Mouse (Mus musculus): ENCODE results near the gene Rfng. TPM values are rescaled to one million over a fixed set of nuclear protein-coding genes. Genes with fewer than 3 reads are reported as not detected.
"Not testable (repeated sequence)": the region's sequence is repeated elsewhere in the genome, so short reads cannot be mapped to it uniquely, and the experiment has no call there.

Gene Rfng
- polyA plus RNA-seq (2014; fragmentation: Nextera tagmentation; extraction: Ambion mirVana) = 86.1 and 87.0 TPM in 2 replicates

GRCm38 (mm10) chr11:120784064-120784791 is at the start of gene Rfng, which contains the start of gene Gps1:
Gene Rfng (minus strand): TSS chr11:120784207.
Gene Gps1 (plus strand): TSS chr11:120784272.
- ATAC-seq (ENCODE audit: low FRiP score) = peak; percentile 85
- peak within 1 kb of the TSS; percentile 84 for H3K27ac ChIP-seq
- peak within 1 kb of the TSS; percentile 98 for H3K9ac ChIP-seq
- peaks cover 67% of the 10 kb centered on the region for H3K36me3 ChIP-seq (replicated peaks; ENCODE audit: control insufficient read depth, insufficient read depth)
- WGBS = under 1% methylated on average over 93 of the region's 107 CpGs
- peak; percentile 83 for DNase-seq (ENCODE audit: low spot score)
- H3K4me2 ChIP-seq (replicated peaks) = peak within 1 kb of the TSS; percentile 94
- peak within 1 kb of the TSS; percentile 99 for H3K4me3 ChIP-seq (replicated peaks; ENCODE audit: low read length)
- peaks cover 16% of the 10 kb centered on the region for H3K4me1 ChIP-seq (replicated peaks; ENCODE audit: control insufficient read depth, insufficient read depth, low read length)
- H3K27me3 ChIP-seq (ENCODE audit: control insufficient read depth, insufficient read depth, low read length) = no peaks in the 10 kb centered on the region
- no peaks in the 10 kb centered on the region for H3K9me3 ChIP-seq (ENCODE audit: control insufficient read depth, low read length)

- 93% methylated on average over 5 of the region's 5 CpGs for WGBS
Observed at GRCm38 (mm10) chr11:120832962-120833361, 49.0 kb upstream of the Rfng start.

GRCm38 (mm10) chr11:120831659-120832440 is 47.8 kb upstream of the Rfng start:
- Histone ChIP-seq H3K36me3 (replicated peaks; ENCODE audit: control insufficient read depth, insufficient read depth) (no peaks in the 10 kb centered on the region), H3K4me2 (replicated peaks) (no peak overlapping the region), H3K27me3 (ENCODE audit: control insufficient read depth, insufficient read depth, low read length) (no peaks in the 10 kb centered on the region), H3K9me3 (ENCODE audit: control insufficient read depth, low read length) (no peaks in the 10 kb centered on the region), H3K27ac (no peak overlapping the region), H3K4me1 (replicated peaks; ENCODE audit: control insufficient read depth, insufficient read depth, low read length) (no peaks in the 10 kb centered on the region), H3K4me3 (replicated peaks; ENCODE audit: low read length) (no peak overlapping the region), H3K9ac (no peak overlapping the region)
- no peak for DNase-seq (ENCODE audit: low spot score)
- 87% methylated on average over 3 of the region's 3 CpGs for WGBS
- no peak for ATAC-seq (ENCODE audit: low FRiP score)

More at GRCm38 (mm10) chr11:120832962-120833361, 49.0 kb upstream of the Rfng start:
- H3K27me3 ChIP-seq (ENCODE audit: control insufficient read depth, insufficient read depth, low read length); H3K4me2 ChIP-seq (replicated peaks); H3K9ac ChIP-seq; H3K9me3 ChIP-seq (ENCODE audit: control insufficient read depth, low read length); H3K36me3 ChIP-seq (replicated peaks; ENCODE audit: control insufficient read depth, insufficient read depth); H3K4me3 ChIP-seq (replicated peaks; ENCODE audit: low read length); ATAC-seq (ENCODE audit: low FRiP score); DNase-seq (ENCODE audit: low spot score); H3K4me1 ChIP-seq (replicated peaks; ENCODE audit: control insufficient read depth, insufficient read depth, low read length): not testable (repeated sequence)
- peak overlapping the region; percentile 58; the same call in 1 of the 2 replicates for H3K27ac ChIP-seq

GRCm38 (mm10) chr11:120830686-120831085 is 46.7 kb upstream of the Rfng start:
- Histone ChIP-seq H3K27ac (no peak overlapping the region), H3K36me3 (replicated peaks; ENCODE audit: control insufficient read depth, insufficient read depth) (no peaks in the 10 kb centered on the region), H3K27me3 (ENCODE audit: control insufficient read depth, insufficient read depth, low read length) (no peaks in the 10 kb centered on the region), H3K4me2 (replicated peaks) (no peak overlapping the region), H3K4me3 (replicated peaks; ENCODE audit: low read length) (no peak overlapping the region), H3K4me1 (replicated peaks; ENCODE audit: control insufficient read depth, insufficient read depth, low read length) (peaks cover 3% of the 10 kb centered on the region), H3K9ac (no peak overlapping the region), H3K9me3 (ENCODE audit: control insufficient read depth, low read length) (no peaks in the 10 kb centered on the region)
- WGBS = 81% methylated on average over 12 of the region's 12 CpGs
- DNase-seq (ENCODE audit: low spot score) (no peak), ATAC-seq (ENCODE audit: low FRiP score) (no peak)

GRCm38 (mm10) chr11:120829757-120830532 is 45.9 kb upstream of the Rfng start:
- Histone ChIP-seq H3K36me3 (replicated peaks; ENCODE audit: control insufficient read depth, insufficient read depth) (no peaks in the 10 kb centered on the region), H3K4me2 (replicated peaks) (no peak overlapping the region), H3K27me3 (ENCODE audit: control insufficient read depth, insufficient read depth, low read length) (no peaks in the 10 kb centered on the region), H3K4me1 (replicated peaks; ENCODE audit: control insufficient read depth, insufficient read depth, low read length) (peaks cover 11% of the 10 kb centered on the region), H3K27ac (no peak overlapping the region), H3K9ac (no peak overlapping the region), H3K9me3 (ENCODE audit: control insufficient read depth, low read length) (no peaks in the 10 kb centered on the region), H3K4me3 (replicated peaks; ENCODE audit: low read length) (no peak overlapping the region)
- DNase-seq (ENCODE audit: low spot score) (no peak), ATAC-seq (ENCODE audit: low FRiP score) (no peak)
- WGBS = 90% methylated on average over 10 of the region's 10 CpGs

- ATAC-seq (ENCODE audit: low FRiP score) = no peak
- no peak overlapping the region for H3K9ac ChIP-seq
- H3K4me3 ChIP-seq (replicated peaks; ENCODE audit: low read length) = no peak overlapping the region
- WGBS = 77% methylated on average over 4 of the region's 4 CpGs
- DNase-seq (ENCODE audit: low spot score) = no peak
- no peak overlapping the region for H3K27ac ChIP-seq
- no peaks in the 10 kb centered on the region for H3K36me3 ChIP-seq (replicated peaks; ENCODE audit: control insufficient read depth, insufficient read depth)
- no peaks in the 10 kb centered on the region for H3K9me3 ChIP-seq (ENCODE audit: control insufficient read depth, low read length)
- H3K27me3 ChIP-seq (ENCODE audit: control insufficient read depth, insufficient read depth, low read length) = no peaks in the 10 kb centered on the region
- H3K4me2 ChIP-seq (replicated peaks) = no peak overlapping the region
- peaks cover 11% of the 10 kb centered on the region for H3K4me1 ChIP-seq (replicated peaks; ENCODE audit: control insufficient read depth, insufficient read depth, low read length)
Observed at GRCm38 (mm10) chr11:120828416-120828815, 44.4 kb upstream of the Rfng start.

GRCm38 (mm10) chr11:120826016-120826953 is 42.3 kb upstream of the Rfng start:
- DNase-seq (ENCODE audit: low spot score) (no peak), ATAC-seq (ENCODE audit: low FRiP score) (no peak)
- H3K4me3 ChIP-seq (replicated peaks; ENCODE audit: low read length) = no peak overlapping the region
- H3K27ac ChIP-seq = peak overlapping the region; percentile 98
- 77% methylated on average over 8 of the region's 8 CpGs for WGBS
- peak overlapping the region; percentile 93; the same call in 1 of the 2 replicates for H3K9ac ChIP-seq
- no peaks in the 10 kb centered on the region for H3K9me3 ChIP-seq (ENCODE audit: control insufficient read depth, low read length)
- no peaks in the 10 kb centered on the region for H3K27me3 ChIP-seq (ENCODE audit: control insufficient read depth, insufficient read depth, low read length)
- peaks cover 29% of the 10 kb centered on the region for H3K4me1 ChIP-seq (replicated peaks; ENCODE audit: control insufficient read depth, insufficient read depth, low read length)
- H3K36me3 ChIP-seq (replicated peaks; ENCODE audit: control insufficient read depth, insufficient read depth) = peaks cover 14% of the 10 kb centered on the region
- H3K4me2 ChIP-seq (replicated peaks) = no peak overlapping the region

- WGBS = 44% methylated on average over 4 of the region's 4 CpGs
- H3K4me3 ChIP-seq (replicated peaks; ENCODE audit: low read length) = peak overlapping the region; percentile 82
- H3K36me3 ChIP-seq (replicated peaks; ENCODE audit: control insufficient read depth, insufficient read depth) = peaks cover 23% of the 10 kb centered on the region
- peaks cover 35% of the 10 kb centered on the region for H3K4me1 ChIP-seq (replicated peaks; ENCODE audit: control insufficient read depth, insufficient read depth, low read length)
- no peak for ATAC-seq (ENCODE audit: low FRiP score)
- H3K27ac ChIP-seq = peak overlapping the region; percentile 98
- peak overlapping the region; percentile 95 for H3K4me2 ChIP-seq (replicated peaks)
- H3K9me3 ChIP-seq (ENCODE audit: control insufficient read depth, low read length) = no peaks in the 10 kb centered on the region
- H3K9ac ChIP-seq = peak overlapping the region; percentile 93
- H3K27me3 ChIP-seq (ENCODE audit: control insufficient read depth, insufficient read depth, low read length) = no peaks in the 10 kb centered on the region
- DNase-seq (ENCODE audit: low spot score) = no peak
Observed at GRCm38 (mm10) chr11:120825289-120825863, 41.4 kb upstream of the Rfng start.
